Mouse (Mus musculus): ENCODE results near the gene Agr2. TPM values are rescaled to one million over a fixed set of nuclear protein-coding genes. Genes with fewer than 3 reads are reported as not detected.

Agr2 gene
- not detected in 2 replicates for polyA plus RNA-seq (2012; ENCODE audit: insufficient read depth, insufficient read length, missing spikeins)

- no peak within 1 kb of the TSS for H3K4me3 ChIP-seq (ENCODE audit: insufficient read depth, low read depth, low read length)
Observed at GRCm38 (mm10) chr12:35992711-35993110, at the start of gene Agr2. Agr2 (plus strand) TSS chr12:35992907.

GRCm38 (mm10) chr12:35951757-35952156 lies 41.0 kb upstream of the Agr2 start:
- Histone ChIP-seq H3K4me1 (ENCODE audit: control insufficient read depth, insufficient read depth, insufficient read length, low read length) (no peaks in the 10 kb centered on the region), H3K27ac (replicated peaks; ENCODE audit: low read depth, low read length) (no peak overlapping the region), H3K4me3 (ENCODE audit: insufficient read depth, low read depth, low read length) (no peak overlapping the region)

More at GRCm38 (mm10) chr12:35992711-35993110, at the start of gene Agr2:
- Histone ChIP-seq H3K27ac (replicated peaks; ENCODE audit: low read depth, low read length) (no peak within 1 kb of the TSS), H3K4me1 (ENCODE audit: control insufficient read depth, insufficient read depth, insufficient read length, low read length) (no peaks in the 10 kb centered on the region)

- H3K4me1 ChIP-seq (ENCODE audit: control insufficient read depth, insufficient read depth, insufficient read length, low read length) = no peaks in the 10 kb centered on the region
- no peak overlapping the region for H3K27ac ChIP-seq (replicated peaks; ENCODE audit: low read depth, low read length)
- H3K4me3 ChIP-seq (ENCODE audit: insufficient read depth, low read depth, low read length) = no peak overlapping the region
Observed at GRCm38 (mm10) chr12:35957235-35957634, 35.5 kb upstream of the Agr2 start.

GRCm38 (mm10) chr12:35966098-35966767 lies 26.5 kb upstream of the Agr2 start:
- no peaks in the 10 kb centered on the region for H3K4me1 ChIP-seq (ENCODE audit: control insufficient read depth, insufficient read depth, insufficient read length, low read length)
- H3K27ac ChIP-seq (replicated peaks; ENCODE audit: low read depth, low read length) = no peak overlapping the region
- no peak overlapping the region for H3K4me3 ChIP-seq (ENCODE audit: insufficient read depth, low read depth, low read length)

GRCm38 (mm10) chr12:35966768-35967141 lies 26.0 kb upstream of the Agr2 start:
- Histone ChIP-seq H3K4me3 (ENCODE audit: insufficient read depth, low read depth, low read length) (no peak overlapping the region), H3K27ac (replicated peaks; ENCODE audit: low read depth, low read length) (no peak overlapping the region), H3K4me1 (ENCODE audit: control insufficient read depth, insufficient read depth, insufficient read length, low read length) (no peaks in the 10 kb centered on the region)

- H3K4me1 ChIP-seq (ENCODE audit: control insufficient read depth, insufficient read depth, insufficient read length, low read length) = no peaks in the 10 kb centered on the region
- H3K27ac ChIP-seq (replicated peaks; ENCODE audit: low read depth, low read length) = no peak overlapping the region
- no peak overlapping the region for H3K4me3 ChIP-seq (ENCODE audit: insufficient read depth, low read depth, low read length)
Observed at GRCm38 (mm10) chr12:35975898-35976297, 16.8 kb upstream of the Agr2 start.

- Histone ChIP-seq H3K4me1 (ENCODE audit: control insufficient read depth, insufficient read depth, insufficient read length, low read length) (peaks cover 2% of the 10 kb centered on the region; the same call in 1 of the 2 replicates), H3K27ac (replicated peaks; ENCODE audit: low read depth, low read length) (no peak overlapping the region), H3K4me3 (ENCODE audit: insufficient read depth, low read depth, low read length) (no peak overlapping the region)
Observed at GRCm38 (mm10) chr12:35977633-35978246, 15.0 kb upstream of the Agr2 start.

- Histone ChIP-seq H3K4me3 (ENCODE audit: insufficient read depth, low read depth, low read length) (no peak overlapping the region), H3K4me1 (ENCODE audit: control insufficient read depth, insufficient read depth, insufficient read length, low read length) (peaks cover 2% of the 10 kb centered on the region; the same call in 1 of the 2 replicates), H3K27ac (replicated peaks; ENCODE audit: low read depth, low read length) (no peak overlapping the region)
Observed at GRCm38 (mm10) chr12:35979625-35980024, 13.1 kb upstream of the Agr2 start.

- Histone ChIP-seq H3K4me1 (ENCODE audit: control insufficient read depth, insufficient read depth, insufficient read length, low read length) (peaks cover 2% of the 10 kb centered on the region; the same call in 1 of the 2 replicates), H3K27ac (replicated peaks; ENCODE audit: low read depth, low read length) (no peak overlapping the region), H3K4me3 (ENCODE audit: insufficient read depth, low read depth, low read length) (no peak overlapping the region)
Observed at GRCm38 (mm10) chr12:35981732-35982360, 10.9 kb upstream of the Agr2 start.

GRCm38 (mm10) chr12:35983472-35983871 lies 9.2 kb upstream of the Agr2 start:
- Histone ChIP-seq H3K4me3 (ENCODE audit: insufficient read depth, low read depth, low read length) (no peak overlapping the region), H3K27ac (replicated peaks; ENCODE audit: low read depth, low read length) (no peak overlapping the region), H3K4me1 (ENCODE audit: control insufficient read depth, insufficient read depth, insufficient read length, low read length) (peaks cover 2% of the 10 kb centered on the region; the same call in 1 of the 2 replicates)

- Histone ChIP-seq H3K4me3 (ENCODE audit: insufficient read depth, low read depth, low read length) (no peak overlapping the region), H3K27ac (replicated peaks; ENCODE audit: low read depth, low read length) (no peak overlapping the region), H3K4me1 (ENCODE audit: control insufficient read depth, insufficient read depth, insufficient read length, low read length) (peaks cover 2% of the 10 kb centered on the region; the same call in 1 of the 2 replicates)
Observed at GRCm38 (mm10) chr12:35984743-35985142, 8.0 kb upstream of the Agr2 start.

- Histone ChIP-seq H3K4me1 (ENCODE audit: control insufficient read depth, insufficient read depth, insufficient read length, low read length) (no peaks in the 10 kb centered on the region), H3K27ac (replicated peaks; ENCODE audit: low read depth, low read length) (no peak overlapping the region), H3K4me3 (ENCODE audit: insufficient read depth, low read depth, low read length) (no peak overlapping the region)
Observed at GRCm38 (mm10) chr12:35993583-35993982, 876 bp downstream of the Agr2 start.

- H3K4me3 ChIP-seq (ENCODE audit: insufficient read depth, low read depth, low read length) = no peak overlapping the region
- H3K4me1 ChIP-seq (ENCODE audit: control insufficient read depth, insufficient read depth, insufficient read length, low read length) = no peaks in the 10 kb centered on the region
- no peak overlapping the region for H3K27ac ChIP-seq (replicated peaks; ENCODE audit: low read depth, low read length)
Observed at GRCm38 (mm10) chr12:35994098-35994497, 1.4 kb downstream of the Agr2 start.

- Histone ChIP-seq H3K27ac (replicated peaks; ENCODE audit: low read depth, low read length) (no peak overlapping the region), H3K4me3 (ENCODE audit: insufficient read depth, low read depth, low read length) (no peak overlapping the region), H3K4me1 (ENCODE audit: control insufficient read depth, insufficient read depth, insufficient read length, low read length) (no peaks in the 10 kb centered on the region)
Observed at GRCm38 (mm10) chr12:35995799-35996198, 3.1 kb downstream of the Agr2 start.

- H3K4me1 ChIP-seq (ENCODE audit: control insufficient read depth, insufficient read depth, insufficient read length, low read length) = peaks cover 3% of the 10 kb centered on the region; the same call in 1 of the 2 replicates
- H3K27ac ChIP-seq (replicated peaks; ENCODE audit: low read depth, low read length) = no peak overlapping the region
- H3K4me3 ChIP-seq (ENCODE audit: insufficient read depth, low read depth, low read length) = no peak overlapping the region
Observed at GRCm38 (mm10) chr12:36004714-36005113, 12.0 kb downstream of the Agr2 start.

All from brown adipose tissue, adult 24 weeks (tissue).